ENCODE assay signal across 20 mouse cellular contexts in the genomic region with DNA sequence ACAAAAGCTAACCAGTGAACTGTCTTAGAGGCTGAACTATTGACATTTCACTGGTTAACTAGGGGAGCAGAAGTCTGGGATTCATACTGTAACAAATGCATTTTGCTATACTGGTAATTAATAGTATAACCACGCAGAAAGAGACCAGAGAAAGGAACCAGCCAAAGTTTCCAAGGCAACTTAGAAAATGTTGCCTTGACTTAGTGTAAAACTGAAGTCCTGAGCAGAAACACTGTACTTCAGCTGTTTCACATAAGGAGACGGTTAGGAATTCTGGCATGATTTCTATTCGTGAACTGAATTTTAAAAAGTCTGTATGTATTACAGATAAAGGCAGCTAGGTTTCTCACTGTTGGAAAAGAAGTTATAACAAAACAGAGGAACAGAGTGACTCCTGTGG.
DNase-seq lines count a peak whose midpoint lies in the region; ATAC-seq and TF ChIP-seq lines count a peak whose summit lies in the region.
"Had no signal": no experiment of that assay in that cellular context is flagged by ENCODE, and none has a peak within 500 bp of the region (broad histone marks: within the 10 kb centered on the region; RNA-seq: fewer than 3 reads in every experiment).

No protein-coding gene starts in this region.

- no peak for ATAC-seq in hindbrain, embryonic 14.5 days (ENCODE audit: low FRiP score)
- ATAC-seq in hindbrain, embryonic 16.5 days, result no peak
- ATAC-seq in lung, embryonic 14.5 days (ENCODE audit: insufficient read depth), result no peak
- no peak for ATAC-seq in limb, embryonic 15.5 days (ENCODE audit: insufficient number of reproducible peaks, low FRiP score, low TSS enrichment, low read depth)
- ATAC-seq: forebrain, embryonic 16.5 days; inflammation-experienced regulatory T-cells, adult 6 months had no signal

- H3K9ac ChIP-seq in hindbrain, embryonic 14.5 days, result no peak overlapping the region
- H3K9ac ChIP-seq in hindbrain, embryonic 16.5 days (ENCODE audit: low read depth, low read length), result no peak overlapping the region
- H3K9ac ChIP-seq in lung, embryonic 14.5 days, result no peak overlapping the region
- no peak overlapping the region for H3K9ac ChIP-seq in limb, embryonic 15.5 days
- H3K9ac ChIP-seq: heart, embryonic 12.5 days had no signal

- H3K27me3 ChIP-seq in hindbrain, embryonic 14.5 days (ENCODE audit: control insufficient read depth, insufficient read depth, low read length), result no peaks in the 10 kb centered on the region
- H3K27me3 ChIP-seq in hindbrain, embryonic 16.5 days (replicated peaks; ENCODE audit: control insufficient read depth, insufficient read depth, low read length), result no peaks in the 10 kb centered on the region
- no peaks in the 10 kb centered on the region for H3K27me3 ChIP-seq in lung, embryonic 14.5 days (ENCODE audit: insufficient read depth, low read length)
- no peaks in the 10 kb centered on the region for H3K27me3 ChIP-seq in limb, embryonic 15.5 days
- H3K27me3 ChIP-seq: CH12.LX; heart, embryonic 12.5 days had no signal

- H3K4me1 ChIP-seq in hindbrain, embryonic 14.5 days (replicated peaks; ENCODE audit: control insufficient read depth, insufficient read depth, low read length), result no peaks in the 10 kb centered on the region
- H3K4me1 ChIP-seq in hindbrain, embryonic 16.5 days (ENCODE audit: control insufficient read depth, insufficient read depth, low read depth, low read length), result no peaks in the 10 kb centered on the region
- no peaks in the 10 kb centered on the region for H3K4me1 ChIP-seq in lung, embryonic 14.5 days (ENCODE audit: insufficient read depth)
- no peaks in the 10 kb centered on the region for H3K4me1 ChIP-seq in lung, adult 2 months (ENCODE audit: control insufficient read depth, insufficient read depth, low read length)
- H3K4me1 ChIP-seq in limb, embryonic 15.5 days, result peaks cover 5% of the 10 kb centered on the region; the same call in 1 of the 2 replicates

- H3K4me3 ChIP-seq in hindbrain, embryonic 14.5 days (replicated peaks; ENCODE audit: low read length), result no peak overlapping the region
- no peak overlapping the region for H3K4me3 ChIP-seq in hindbrain, embryonic 16.5 days (ENCODE audit: low read length)
- no peak overlapping the region for H3K4me3 ChIP-seq in lung, embryonic 14.5 days (ENCODE audit: low read depth, low read length)
- no peak overlapping the region for H3K4me3 ChIP-seq in lung, adult 2 months (replicated peaks; ENCODE audit: extremely low read depth, low read depth, low read length)
- H3K4me3 ChIP-seq in limb, embryonic 15.5 days, result no peak overlapping the region
- H3K4me3 ChIP-seq: heart, adult 2 months; heart, embryonic 12.5 days; hindbrain, embryonic 10.5 days had no signal

- no peaks in the 10 kb centered on the region for H3K9me3 ChIP-seq in hindbrain, embryonic 14.5 days (ENCODE audit: control insufficient read depth, low read length)
- no peaks in the 10 kb centered on the region for H3K9me3 ChIP-seq in hindbrain, embryonic 16.5 days (ENCODE audit: control insufficient read depth, low read length)
- H3K9me3 ChIP-seq in lung, embryonic 14.5 days (ENCODE audit: low read depth, low read length), result no peaks in the 10 kb centered on the region
- H3K9me3 ChIP-seq in limb, embryonic 15.5 days, result no peaks in the 10 kb centered on the region
- H3K9me3 ChIP-seq: heart, embryonic 12.5 days; hindbrain, embryonic 10.5 days had no signal

- H3K27ac ChIP-seq in hindbrain, embryonic 14.5 days, result no peak overlapping the region
- H3K27ac ChIP-seq in hindbrain, embryonic 16.5 days (ENCODE audit: low read depth, low read length), result no peak overlapping the region
- peak overlapping the region; percentile 4; the same call in 1 of the 2 replicates for H3K27ac ChIP-seq in lung, embryonic 14.5 days (ENCODE audit: low read depth)
- H3K27ac ChIP-seq in limb, embryonic 15.5 days, result 0 out of 2 replicates have a peak overlapping the region, but pooled peaks have one; percentile 18
- H3K27ac ChIP-seq: heart, adult 2 months; hindbrain, embryonic 10.5 days had no signal

- WGBS in hindbrain, embryonic 14.5 days, result 69% methylated on average over 3 of the region's 3 CpGs
- WGBS in hindbrain, embryonic 16.5 days, result 62% methylated on average over 3 of the region's 3 CpGs
- WGBS in lung, embryonic 14.5 days, result 64% methylated on average over 3 of the region's 3 CpGs
- 69% methylated on average over 3 of the region's 3 CpGs for WGBS in lung, adult 2 months
- 34% methylated on average over 3 of the region's 3 CpGs for WGBS in limb, embryonic 15.5 days

- no peaks in the 10 kb centered on the region for H3K36me3 ChIP-seq in hindbrain, embryonic 14.5 days (replicated peaks; ENCODE audit: control insufficient read depth, insufficient read depth)
- no peaks in the 10 kb centered on the region for H3K36me3 ChIP-seq in hindbrain, embryonic 16.5 days (ENCODE audit: control insufficient read depth, insufficient read depth, low read length)
- no peaks in the 10 kb centered on the region for H3K36me3 ChIP-seq in lung, embryonic 14.5 days (ENCODE audit: insufficient read depth)
- no peaks in the 10 kb centered on the region for H3K36me3 ChIP-seq in limb, embryonic 15.5 days
- H3K36me3 ChIP-seq: heart, embryonic 12.5 days; hindbrain, embryonic 10.5 days had no signal

- no peak for TF ChIP-seq POLR2A in lung, adult 2 months (IDR thresholded peaks at IDR 0.05; ENCODE audit: borderline replicate concordance, extremely low read depth, low read depth, low read length)

- no peak for TF ChIP-seq CTCF in lung, embryonic 14.5 days (IDR thresholded peaks at IDR 0.05; ENCODE audit: low read depth)
- TF ChIP-seq CTCF in lung, adult 2 months (IDR thresholded peaks at IDR 0.05; ENCODE audit: insufficient read depth, low read length), result no peak

- H3K4me2 ChIP-seq in hindbrain, embryonic 14.5 days (replicated peaks), result no peak overlapping the region
- H3K4me2 ChIP-seq in hindbrain, embryonic 16.5 days (ENCODE audit: low read length), result no peak overlapping the region
- no peak overlapping the region for H3K4me2 ChIP-seq in lung, embryonic 14.5 days
- no peak overlapping the region for H3K4me2 ChIP-seq in limb, embryonic 15.5 days
- H3K4me2 ChIP-seq: heart, embryonic 12.5 days had no signal

- peak; percentile 47 for DNase-seq in hindbrain, embryonic 14.5 days (ENCODE audit: low spot score)
- no peak for DNase-seq in lung, embryonic 14.5 days
- no peak for DNase-seq in lung, adult 2 months
- peak; percentile 7 for DNase-seq in brain, adult 2 months (ENCODE audit: low read depth, low spot score)
- no peak for DNase-seq in adrenal gland, adult 18-20 months (ENCODE audit: low spot score in 2 of 2)
- DNase-seq: adrenal gland, adult 8-10 months; adrenal gland, postnatal 36 days; cerebellum, adult 11 months; cerebellum, adult 9-10 months; cerebellum, postnatal 25 days; gastrocnemius, postnatal 14 days; heart, adult 2 months; kidney, adult 11 months had no signal

Comparison
In these comparisons a context has a peak if more than half of its experiments do, and no peak if none do; other contexts are left out.
1. DNase-seq: peak in hindbrain, embryonic 14.5 days (single experiment) and brain, adult 2 months (single experiment); none in lung, embryonic 14.5 days (single experiment), lung, adult 2 months (single experiment) and adrenal gland, adult 18-20 months (0 of 2).
2. H3K27ac ChIP-seq: peak in lung, embryonic 14.5 days (single experiment) and limb, embryonic 15.5 days (single experiment); none in hindbrain, embryonic 14.5 days (single experiment) and hindbrain, embryonic 16.5 days (single experiment).